Mouse (Mus musculus): ENCODE results near the gene Doxl2.

Doxl2 gene

GRCm38 (mm10) chr6:49009665-49010064 lies 34.9 kb downstream of the Doxl2 start:
- DNase-seq (ENCODE audit: low read depth, low spot score), result no peak

- DNase-seq (ENCODE audit: low read depth, low spot score), result no peak
These were observed 36.4 kb downstream of the Doxl2 start for GRCm38 (mm10) chr6:49011191-49011590.

GRCm38 (mm10) chr6:49013023-49013422 lies 38.3 kb downstream of the Doxl2 start:
- no peak for DNase-seq (ENCODE audit: low read depth, low spot score)

GRCm38 (mm10) chr6:49013458-49013857 lies 38.7 kb downstream of the Doxl2 start:
- no peak for DNase-seq (ENCODE audit: low read depth, low spot score)

GRCm38 (mm10) chr6:49017150-49017549 lies 42.4 kb downstream of the Doxl2 start:
- no peak for DNase-seq (ENCODE audit: low read depth, low spot score)

GRCm38 (mm10) chr6:49019341-49019740 lies 44.6 kb downstream of the Doxl2 start:
- DNase-seq (ENCODE audit: low read depth, low spot score), result no peak

GRCm38 (mm10) chr6:49021141-49022012 lies 46.6 kb downstream of the Doxl2 start:
- no peak for DNase-seq (ENCODE audit: low read depth, low spot score)

- no peak for DNase-seq (ENCODE audit: low read depth, low spot score)
These were observed 47.6 kb downstream of the Doxl2 start for GRCm38 (mm10) chr6:49022384-49022783.

GRCm38 (mm10) chr6:49023315-49023714 lies 48.6 kb downstream of the Doxl2 start:
- no peak for DNase-seq (ENCODE audit: low read depth, low spot score)

GRCm38 (mm10) chr6:49025290-49025689 lies 50.5 kb downstream of the Doxl2 start:
- DNase-seq (ENCODE audit: low read depth, low spot score), result no peak

GRCm38 (mm10) chr6:49026496-49026895 lies 51.7 kb downstream of the Doxl2 start:
- no peak for DNase-seq (ENCODE audit: low read depth, low spot score)

GRCm38 (mm10) chr6:49028019-49028418 lies 53.3 kb downstream of the Doxl2 start:
- DNase-seq (ENCODE audit: low read depth, low spot score), result no peak

Data from retina, postnatal 7 days (tissue).